Mouse (Mus musculus) urinary bladder, postnatal 14 days (tissue): ENCODE data around the gene Gde1.

Experiments used
- DNase-seq: peaks from one replicate; pipeline ENCODE4 v3.0.0; 2021; ENCODE audit warnings: low spot score

Gde1 gene

GRCm38 (mm10) chr7:118705101-118705961 is at the start of gene Gde1:
Gene Gde1, minus strand, starts transcription at chr7:118705778.
- DNase-seq = peak; percentile 90

- DNase-seq = no peak
Measured at GRCm38 (mm10) chr7:118751625-118752024, 46.0 kb upstream of the Gde1 start.

GRCm38 (mm10) chr7:118749706-118750105 is 44.1 kb upstream of the Gde1 start:
- no peak for DNase-seq

GRCm38 (mm10) chr7:118747891-118748672 is 42.5 kb upstream of the Gde1 start:
- DNase-seq = no peak

GRCm38 (mm10) chr7:118744766-118745165 is 39.2 kb upstream of the Gde1 start:
- DNase-seq = no peak

- no peak for DNase-seq
Measured at GRCm38 (mm10) chr7:118742278-118742677, 36.7 kb upstream of the Gde1 start.

- peak; percentile 98 for DNase-seq
Measured at GRCm38 (mm10) chr7:118740532-118741338, 35.2 kb upstream of the Gde1 start.

- peak; percentile 77 for DNase-seq
Measured at GRCm38 (mm10) chr7:118739975-118740531, 34.5 kb upstream of the Gde1 start, which contains the start of gene Vps35l. Gene Vps35l, plus strand, starts transcription at chr7:118740226.

- DNase-seq = no peak
Measured at GRCm38 (mm10) chr7:118738730-118739129, 33.2 kb upstream of the Gde1 start.

GRCm38 (mm10) chr7:118733225-118733624 is 27.6 kb upstream of the Gde1 start:
- DNase-seq = no peak

GRCm38 (mm10) chr7:118731781-118732180 is 26.2 kb upstream of the Gde1 start:
- DNase-seq = no peak

- DNase-seq = no peak
Measured at GRCm38 (mm10) chr7:118728846-118729587, 23.4 kb upstream of the Gde1 start.

GRCm38 (mm10) chr7:118725459-118725858 is 19.9 kb upstream of the Gde1 start:
- no peak for DNase-seq

GRCm38 (mm10) chr7:118723927-118724326 is 18.3 kb upstream of the Gde1 start:
- no peak for DNase-seq

GRCm38 (mm10) chr7:118718066-118718465 is 12.5 kb upstream of the Gde1 start:
- DNase-seq = no peak

GRCm38 (mm10) chr7:118714873-118715272 is 9.3 kb upstream of the Gde1 start:
- DNase-seq = no peak

GRCm38 (mm10) chr7:118712228-118713173 is 6.9 kb upstream of the Gde1 start, which contains the start of gene Ccp110:
Gene Ccp110, plus strand, starts transcription at chr7:118712552.
- DNase-seq = peak; percentile 93

GRCm38 (mm10) chr7:118710776-118711175 is 5.2 kb upstream of the Gde1 start:
- no peak for DNase-seq

GRCm38 (mm10) chr7:118708002-118708401 is 2.4 kb upstream of the Gde1 start:
- DNase-seq = peak; percentile 71

GRCm38 (mm10) chr7:118707216-118707615 is 1.6 kb upstream of the Gde1 start:
- DNase-seq = peak; percentile 52
